Mouse (Mus musculus) hindbrain, postnatal 0 days (tissue): ENCODE results near the gene Suclg1. TPM values are rescaled to one million over a fixed set of nuclear protein-coding genes. Genes with fewer than 3 reads are reported as not detected.

Source experiments
- ATAC-seq: fragments of 200-750 bp; cut with Nextera tagmentation; 2 replicates; pipeline ENCODE4 v1.8.0; 2017; ENCODE audit warnings: mild to moderate bottlenecking, moderate TSS enrichment, moderate library complexity
- DNase-seq: peaks from one replicate; pipeline ENCODE4 v3.0.0-alpha.2; 2015; ENCODE audit warnings: low spot score
- H3K27ac ChIP-seq: fragments of 300-500 bp; sonication (generic); 2 replicates; pipeline ENCODE4 v1.5.1; 2014; ENCODE audit warnings: mild to moderate bottlenecking
- H3K27me3 ChIP-seq: fragments of 300-500 bp; sonication (generic); 2 replicates; pipeline ENCODE4 v1.6.1; 2014; ENCODE audit warnings: low read length, mixed read lengths; ENCODE audit not compliant: insufficient read depth
- H3K36me3 ChIP-seq: fragments of 300-500 bp; sonication (generic); 2 replicates; pipeline ENCODE4 v1.6.1; 2014; ENCODE audit warnings: low read length, mixed read lengths; ENCODE audit not compliant: insufficient read depth
- H3K4me1 ChIP-seq: fragments of 300-500 bp; sonication (generic); 2 replicates; pipeline ENCODE4 v1.6.1; 2014; ENCODE audit warnings: antibody characterized with exemption, low read length, mixed read lengths; ENCODE audit not compliant: insufficient read depth
- H3K4me2 ChIP-seq: fragments of 300-500 bp; sonication (generic); 2 replicates; pipeline ENCODE4 v1.6.1; 2014; ENCODE audit warnings: low read depth, mild to moderate bottlenecking, low read length, moderate library complexity, mixed read lengths
- H3K4me3 ChIP-seq: fragments of 300-500 bp; sonication (generic); 2 replicates; pipeline ENCODE4 v1.5.1; 2014; ENCODE audit warnings: low read length
- H3K9ac ChIP-seq: fragments of 300-500 bp; sonication (generic); replicated peaks from 2 replicates; pipeline ENCODE4 v1.6.1; 2014; ENCODE audit warnings: mild to moderate bottlenecking, low read length, moderate library complexity, mixed read lengths
- H3K9me3 ChIP-seq: fragments of 300-500 bp; sonication (generic); 2 replicates; pipeline ENCODE4 v1.6.1; 2016; ENCODE audit warnings: low read length, mixed read lengths
- CTCF ChIP-seq: IDR thresholded peaks from 2 replicates; pipeline ENCODE4 v1.5.1; 2016; ENCODE audit warnings: antibody characterized with exemption, control low read depth, low read depth
- WGBS: fragments of 180-500 bp; shearing (Covaris S2); extraction: QIAGEN DNeasy Blood & Tissue Kit; methylation state at CpG from one replicate; pipeline ENCODE4 v1.1.7; 2014; 5-methylcytosine and 5-hydroxymethylcytosine counted together
- polyA plus RNA-seq: library from polyadenylated mRNA; unstranded; fragments of >200 nt; fragmentation: Nextera tagmentation; extraction: Ambion mirVana; gene quantifications from 2 replicates; pipeline ENCODE4 v1.2.1, GENCODE M21; 2015
- total RNA-seq: library from RNA; depleted of rRNA; stranded (reverse); fragments of >200 nt; gene quantifications from 2 replicates; pipeline ENCODE4 v1.2.3, GENCODE M21; 2014; rRNA removed

The Suclg1 gene
- total and polyA plus RNA-seq, 2 experiments from 2014 or later = 46.8 to 152 TPM

DNA sequence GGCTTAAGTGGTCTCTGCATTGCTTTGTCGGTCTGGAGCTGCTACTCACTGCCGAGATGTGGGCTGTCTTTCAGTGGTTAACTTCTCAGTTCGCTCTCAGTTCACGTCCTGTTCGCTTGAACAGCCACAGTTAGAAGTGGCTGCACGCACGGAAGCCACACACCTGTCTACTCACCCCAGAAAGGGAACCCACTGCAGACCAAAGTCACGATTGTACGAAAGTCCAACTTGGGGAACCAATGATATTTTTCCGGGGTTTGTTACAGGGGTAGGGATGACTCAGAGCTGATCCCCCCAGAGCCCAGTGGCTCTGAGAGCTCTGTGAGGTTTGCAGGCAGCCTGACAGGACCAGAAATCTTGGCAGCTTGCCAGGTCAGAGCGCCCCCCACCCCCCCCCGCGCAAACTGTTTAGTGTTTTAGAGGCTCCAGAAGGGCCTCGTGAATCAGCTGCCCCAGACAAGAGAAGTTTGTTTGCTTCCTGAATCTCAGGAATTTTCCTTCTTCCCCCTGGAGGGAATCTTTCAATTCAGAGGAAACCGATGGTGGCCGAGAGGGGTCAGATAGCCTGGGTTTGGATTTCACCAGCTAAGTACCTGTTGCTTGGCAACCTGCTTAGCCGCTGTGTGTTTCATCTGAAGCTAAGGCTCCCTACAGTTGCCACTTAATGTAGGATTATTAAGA is 66.9 kb downstream of the Suclg1 start:
- 1% methylated on average over 17 of the region's 17 CpGs for WGBS
- Histone ChIP-seq H3K27me3 (no peaks in the 10 kb centered on the region), H3K4me3 (peak overlapping the region; percentile 47), H3K27ac (peak overlapping the region; percentile 78), H3K9ac (peak overlapping the region; percentile 46), H3K36me3 (no peaks in the 10 kb centered on the region), H3K9me3 (no peaks in the 10 kb centered on the region), H3K4me2 (peak overlapping the region; percentile 69), H3K4me1 (no peaks in the 10 kb centered on the region)
- ATAC-seq = peak; percentile 92
- DNase-seq = peak; percentile 95
- no peak for TF ChIP-seq CTCF

- no peak overlapping the region for H3K27ac ChIP-seq
Measured at GRCm38 (mm10) chr6:73322306-73322705, 74.1 kb downstream of the Suclg1 start.

More at GRCm38 (mm10) chr6:73322306-73322705, 74.1 kb downstream of the Suclg1 start:
- Histone ChIP-seq H3K4me2 (no peak overlapping the region), H3K27me3 (no peaks in the 10 kb centered on the region), H3K9me3 (no peaks in the 10 kb centered on the region), H3K36me3 (no peaks in the 10 kb centered on the region), H3K9ac (no peak overlapping the region), H3K4me3 (no peak overlapping the region), H3K4me1 (no peaks in the 10 kb centered on the region)
- DNase-seq = no peak
- no peak for ATAC-seq
- TF ChIP-seq CTCF = no peak
- 65% methylated on average over 2 of the region's 2 CpGs for WGBS

Other genes starting within 250 kb of the Suclg1 start
- gene Dnah6, start 26.7 kb upstream of the Suclg1 start, total RNA-seq = 1.1 and 1.5 TPM in 2 replicates
- 0.34 and 0.37 TPM in 2 replicates for gene Dnah6, start 26.7 kb upstream of the Suclg1 start, polyA plus RNA-seq
- gene 4931417E11Rik, start 221.3 kb downstream of the Suclg1 start, total RNA-seq = not detected in 2 replicates
- gene 4931417E11Rik, start 221.3 kb downstream of the Suclg1 start, polyA plus RNA-seq = not detected in 2 replicates